Mouse (Mus musculus) megakaryocyte, embryonic 14.5 days (primary cell): ENCODE data around the gene Rsph1. TPM values are rescaled to one million over a fixed set of nuclear protein-coding genes. Genes with fewer than 3 reads are reported as not detected.

Source experiments
- H3K27me3 ChIP-seq: replicated peaks from 2 replicates; pipeline ENCODE3; 2012; ENCODE audit warnings: inconsistent platforms
- H3K36me3 ChIP-seq: replicated peaks from 2 replicates; pipeline ENCODE3; 2012; ENCODE audit warnings: low read length, inconsistent platforms, mixed read lengths
- H3K4me1 ChIP-seq: 2 replicates; pipeline ENCODE4 v1.6.1; 2012; ENCODE audit warnings: inconsistent platforms
- H3K4me3 ChIP-seq: replicated peaks from 2 replicates; pipeline ENCODE3; 2012; ENCODE audit warnings: moderate library complexity, mild to moderate bottlenecking, inconsistent platforms
- H3K9me3 ChIP-seq: 2 replicates; pipeline ENCODE4 v1.6.1; 2012; ENCODE audit warnings: inconsistent platforms
- FLI1 ChIP-seq: IDR thresholded peaks from 2 replicates; pipeline ENCODE4 v1.6.1; 2012; ENCODE audit warnings: low read length, inconsistent platforms, mixed read lengths
- GATA1 ChIP-seq: IDR thresholded peaks from 3 replicates; pipeline ENCODE4 v1.6.1; 2012; ENCODE audit warnings: mixed read lengths, low read length, inconsistent platforms, borderline replicate concordance
- polyA plus RNA-seq: library from polyadenylated mRNA; stranded (reverse); fragments of >175 nt; gene quantifications from 2 replicates; pipeline ENCODE4 v1.2.3, GENCODE M21; 2012; ENCODE audit warnings: low replicate concordance; ENCODE audit not compliant: insufficient read depth

Gene Rsph1
- polyA plus RNA-seq, 1 experiment: 0.12 TPM

DNA sequence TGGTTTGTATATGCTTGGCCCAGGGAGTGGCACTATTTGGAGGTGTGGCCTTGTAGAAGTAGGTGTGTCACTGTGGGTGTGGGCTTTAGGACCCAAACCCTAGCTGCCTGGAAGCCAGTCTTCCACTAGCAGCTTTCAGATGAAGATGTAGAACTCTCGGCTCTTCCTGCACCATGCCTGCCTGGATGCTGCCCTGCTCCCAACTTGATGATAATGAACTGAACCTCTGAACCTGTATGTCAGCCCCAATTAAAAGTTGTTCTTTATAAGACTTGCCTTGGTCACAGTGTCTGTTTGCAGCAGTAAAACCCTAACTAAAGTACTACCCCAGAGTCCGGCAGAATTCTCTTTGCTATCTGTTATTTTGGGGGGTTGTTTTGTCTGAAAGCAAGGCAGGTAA lies 7.4 kb downstream of the Rsph1 start:
- H3K9me3 ChIP-seq: peaks cover 6% of the 10 kb centered on the region; the same call in 1 of the 2 replicates
- peaks cover 45% of the 10 kb centered on the region for H3K4me1 ChIP-seq
- TF ChIP-seq GATA1: no peak

DNA sequence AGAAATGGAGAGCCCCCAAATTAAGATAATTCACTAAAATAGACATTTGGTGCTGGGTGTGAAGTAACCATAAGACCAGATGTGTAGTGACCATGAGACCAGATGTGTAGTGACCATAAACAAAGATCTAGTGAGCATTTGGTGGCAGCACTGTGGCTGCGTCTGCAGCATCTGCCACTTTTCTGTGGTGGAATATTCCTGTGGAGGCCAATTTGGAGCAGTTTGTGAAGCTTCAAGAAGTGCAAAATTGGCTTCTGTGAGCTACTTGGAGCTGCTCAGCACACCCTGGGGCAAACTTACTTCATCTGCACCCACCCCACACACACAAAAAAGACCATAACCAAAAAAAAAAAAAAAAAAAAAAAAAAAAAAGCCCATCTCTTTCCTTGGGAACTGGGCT lies 9.2 kb downstream of the Rsph1 start:
- Histone ChIP-seq H3K4me3 (no peak overlapping the region), H3K27me3 (peaks cover 13% of the 10 kb centered on the region)

More for the DNA sequence above, 7.4 kb downstream of the Rsph1 start:
- Histone ChIP-seq H3K27me3 (peaks cover 14% of the 10 kb centered on the region), H3K4me3 (no peak overlapping the region), H3K36me3 (no peaks in the 10 kb centered on the region)

DNA sequence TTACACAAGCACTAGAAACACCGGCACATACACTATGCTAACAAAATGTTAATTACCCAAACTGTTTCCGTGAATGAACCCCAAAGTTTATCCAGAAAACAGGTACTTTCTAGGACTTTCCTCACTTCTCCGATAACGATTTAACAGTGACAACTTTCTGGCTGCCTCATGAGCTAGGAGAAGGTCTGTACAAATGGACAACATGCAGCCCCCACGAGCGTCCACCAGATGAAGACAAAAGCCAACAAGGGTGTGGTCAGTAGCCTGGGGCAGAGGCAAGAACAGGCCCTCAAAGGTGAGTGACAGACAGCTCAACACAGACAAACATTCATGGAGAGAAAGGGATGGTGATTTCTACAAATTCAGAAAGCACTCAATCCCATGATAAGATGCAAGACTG lies 9.6 kb downstream of the Rsph1 start:
- Histone ChIP-seq H3K4me3 (no peak overlapping the region), H3K27me3 (peaks cover 11% of the 10 kb centered on the region), H3K36me3 (no peaks in the 10 kb centered on the region), H3K9me3 (peaks cover 6% of the 10 kb centered on the region; the same call in 1 of the 2 replicates), H3K4me1 (peaks cover 50% of the 10 kb centered on the region)
- no peak for TF ChIP-seq GATA1
- TF ChIP-seq FLI1: no peak

More for the DNA sequence above, 9.2 kb downstream of the Rsph1 start:
- peaks cover 50% of the 10 kb centered on the region for H3K4me1 ChIP-seq
- H3K9me3 ChIP-seq: peaks cover 6% of the 10 kb centered on the region; the same call in 1 of the 2 replicates
- H3K36me3 ChIP-seq: no peaks in the 10 kb centered on the region
- TF ChIP-seq GATA1 (no peak), FLI1 (no peak)

DNA sequence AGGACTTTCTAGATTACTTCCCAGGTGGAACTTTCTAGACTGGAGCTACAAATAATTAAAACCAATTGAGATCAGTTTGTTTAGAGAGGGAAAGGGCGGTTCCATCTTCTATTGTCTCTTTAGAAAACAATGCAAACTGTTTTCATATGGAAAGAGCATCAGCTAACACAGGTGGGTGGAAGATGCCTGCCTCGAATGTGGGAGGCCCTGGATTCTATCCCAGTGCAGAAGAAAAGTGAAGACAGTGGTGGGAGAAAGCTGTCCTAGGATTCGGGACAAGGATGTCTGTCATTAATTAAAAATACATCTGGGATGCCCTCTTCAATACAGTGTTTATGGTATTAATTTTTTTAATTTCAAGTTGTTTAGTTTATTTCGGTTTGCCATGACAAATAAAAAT lies 10.0 kb downstream of the Rsph1 start:
- Histone ChIP-seq H3K4me1 (peaks cover 50% of the 10 kb centered on the region), H3K36me3 (no peaks in the 10 kb centered on the region), H3K4me3 (no peak overlapping the region), H3K27me3 (peaks cover 11% of the 10 kb centered on the region), H3K9me3 (peaks cover 6% of the 10 kb centered on the region; the same call in 1 of the 2 replicates)
- no peak for TF ChIP-seq FLI1

DNA sequence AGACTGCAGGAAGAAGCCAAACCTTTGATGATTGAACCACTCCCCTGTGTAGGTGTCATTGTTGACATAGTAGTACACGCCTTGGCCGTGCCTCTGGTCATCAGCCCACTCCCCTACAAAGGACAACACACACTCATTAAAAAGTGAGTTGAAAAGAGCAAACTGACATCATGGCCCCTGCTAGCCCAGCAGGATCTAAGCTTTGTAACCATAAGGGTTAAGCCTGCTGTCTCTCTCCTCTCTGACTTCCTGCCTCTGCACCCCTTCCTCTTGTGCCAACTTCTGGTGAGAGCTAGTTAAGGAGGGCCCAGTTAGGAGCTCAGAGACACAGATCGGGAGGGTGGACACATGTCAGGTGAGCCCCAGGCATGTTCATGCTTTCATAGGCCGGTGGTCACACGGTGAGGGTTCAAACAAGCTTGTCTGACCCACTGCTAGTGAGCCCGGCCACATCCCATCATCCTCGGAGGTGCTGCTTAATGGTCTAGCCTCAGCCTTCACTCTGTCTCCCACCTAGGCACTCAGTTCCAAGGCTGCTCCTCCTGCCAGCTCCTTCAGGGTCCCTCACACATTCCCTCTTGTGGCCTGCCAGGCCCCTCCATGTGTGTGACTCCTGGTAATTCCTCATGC lies 10.7 kb downstream of the Rsph1 start:
- no peaks in the 10 kb centered on the region for H3K36me3 ChIP-seq
- TF ChIP-seq GATA1 (no peak), FLI1 (no peak)
- H3K27me3 ChIP-seq: peaks cover 11% of the 10 kb centered on the region
- H3K9me3 ChIP-seq: peaks cover 6% of the 10 kb centered on the region; the same call in 1 of the 2 replicates
- H3K4me3 ChIP-seq: no peak overlapping the region
- H3K4me1 ChIP-seq: peaks cover 49% of the 10 kb centered on the region

DNA sequence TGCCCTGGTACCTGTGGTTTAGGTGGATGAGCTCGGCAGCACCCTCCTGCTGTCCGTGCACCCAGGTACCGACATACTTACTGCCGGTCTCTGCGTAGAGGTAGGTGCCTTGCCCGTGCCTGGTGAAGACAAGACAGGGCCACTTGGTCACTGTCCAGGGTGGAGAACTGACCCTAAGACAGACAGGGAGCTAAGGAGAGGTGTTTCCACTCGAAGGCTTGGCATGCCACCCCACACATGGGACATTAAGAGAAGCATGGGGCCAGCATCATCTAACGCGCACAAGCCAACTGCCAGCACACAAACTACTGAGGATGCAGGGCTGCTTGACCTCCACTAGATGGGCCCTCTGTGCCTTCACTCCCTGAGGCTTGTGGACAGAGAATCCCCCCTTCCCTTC lies 11.4 kb downstream of the Rsph1 start:
- H3K4me3 ChIP-seq: no peak overlapping the region
- no peak for TF ChIP-seq GATA1
- TF ChIP-seq FLI1: no peak
- H3K27me3 ChIP-seq: peaks cover 11% of the 10 kb centered on the region
- peaks cover 43% of the 10 kb centered on the region for H3K4me1 ChIP-seq
- peaks cover 6% of the 10 kb centered on the region; the same call in 1 of the 2 replicates for H3K9me3 ChIP-seq
- no peaks in the 10 kb centered on the region for H3K36me3 ChIP-seq

DNA sequence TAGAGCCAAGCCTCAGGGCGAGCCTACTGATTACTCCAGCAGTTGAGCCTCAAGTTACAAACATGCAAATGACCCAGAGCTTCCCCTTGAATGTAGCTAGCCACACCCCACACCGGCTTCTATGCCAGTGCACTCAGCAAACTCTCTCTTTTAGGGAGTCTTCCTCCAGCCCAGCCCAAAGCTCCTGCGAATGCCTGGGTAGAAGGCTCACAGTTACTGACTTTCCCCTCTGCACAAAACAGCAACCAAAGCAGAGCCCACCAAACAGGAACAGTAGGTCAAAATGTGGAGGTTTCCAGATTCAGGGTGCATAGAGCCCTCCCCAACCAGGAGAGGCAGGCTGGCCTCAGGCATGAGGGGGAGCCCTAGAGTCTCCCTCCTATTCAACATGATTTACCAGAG lies 12.0 kb downstream of the Rsph1 start:
- TF ChIP-seq FLI1 (no peak), GATA1 (no peak)
- Histone ChIP-seq H3K4me3 (no peak overlapping the region), H3K9me3 (peaks cover 3% of the 10 kb centered on the region; the same call in 1 of the 2 replicates), H3K36me3 (no peaks in the 10 kb centered on the region), H3K27me3 (peaks cover 11% of the 10 kb centered on the region), H3K4me1 (peaks cover 44% of the 10 kb centered on the region)

DNA sequence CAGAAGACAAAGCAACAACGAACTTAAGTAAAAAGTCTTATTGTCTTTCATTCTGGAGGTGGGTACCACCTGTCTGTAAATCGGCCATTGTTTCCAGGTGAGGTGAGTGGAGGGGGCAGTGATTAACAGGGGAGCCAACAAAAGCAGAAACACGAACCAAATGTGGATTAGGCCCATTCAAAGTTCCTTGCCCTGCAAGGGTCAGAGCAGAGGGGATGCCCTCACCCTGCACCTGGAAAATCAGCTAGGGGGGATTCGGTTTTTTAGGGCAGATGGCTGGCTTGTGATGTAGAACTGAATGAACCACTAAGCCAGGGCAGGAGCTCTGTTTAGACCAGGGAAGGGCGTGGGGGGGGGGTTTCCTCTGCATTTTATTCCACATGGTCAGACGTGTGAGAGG lies 12.8 kb downstream of the Rsph1 start:
- Histone ChIP-seq H3K27me3 (peaks cover 9% of the 10 kb centered on the region), H3K4me1 (peaks cover 46% of the 10 kb centered on the region), H3K4me3 (no peak overlapping the region), H3K9me3 (no peaks in the 10 kb centered on the region), H3K36me3 (no peaks in the 10 kb centered on the region)
- TF ChIP-seq GATA1 (no peak), FLI1 (no peak)

DNA sequence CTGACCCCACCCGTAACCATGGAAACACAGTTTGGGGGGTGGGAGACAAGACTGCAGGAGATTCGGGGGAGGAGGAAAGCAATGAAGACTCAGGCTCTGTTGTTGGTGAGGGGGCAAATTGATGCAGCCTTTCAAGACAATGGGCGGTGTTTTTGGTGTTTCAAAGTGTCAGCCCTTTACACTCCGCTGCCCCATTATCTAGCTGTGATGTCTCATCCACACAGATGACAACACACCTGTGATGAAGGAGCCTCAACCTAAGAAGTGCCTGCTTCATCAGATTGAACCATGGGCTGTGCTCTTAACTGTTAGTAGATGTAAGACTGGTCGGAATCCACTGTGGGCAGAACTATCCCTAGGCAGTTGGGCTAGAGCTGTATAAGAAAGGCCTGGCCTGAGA lies 13.4 kb downstream of the Rsph1 start:
- no peak for TF ChIP-seq FLI1
- TF ChIP-seq GATA1: no peak
- Histone ChIP-seq H3K27me3 (peaks cover 9% of the 10 kb centered on the region), H3K9me3 (no peaks in the 10 kb centered on the region), H3K4me1 (peaks cover 42% of the 10 kb centered on the region), H3K36me3 (no peaks in the 10 kb centered on the region), H3K4me3 (no peak overlapping the region)

DNA sequence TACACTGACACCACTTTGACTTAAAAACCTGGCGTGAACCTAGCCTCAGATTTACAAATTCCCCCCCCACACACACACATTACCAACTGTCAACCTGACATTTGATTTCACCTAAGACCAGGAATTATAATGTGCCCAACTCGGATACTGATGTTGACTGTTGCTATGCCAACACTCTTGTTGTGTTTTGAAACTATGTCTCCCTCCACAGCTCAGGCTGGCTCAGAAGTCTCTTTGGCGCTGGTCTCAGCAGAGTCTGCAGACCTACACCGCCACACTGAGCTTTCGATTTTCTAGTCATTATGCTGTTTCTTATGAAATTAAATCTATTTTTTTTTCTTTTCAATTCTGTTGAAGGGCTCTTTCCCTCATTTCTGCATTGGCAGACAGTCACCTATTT lies 14.5 kb downstream of the Rsph1 start:
- Histone ChIP-seq H3K27me3 (peaks cover 7% of the 10 kb centered on the region), H3K4me1 (peaks cover 37% of the 10 kb centered on the region), H3K36me3 (peaks cover under 1% of the 10 kb centered on the region), H3K9me3 (no peaks in the 10 kb centered on the region), H3K4me3 (no peak overlapping the region)
- TF ChIP-seq FLI1: no peak
- no peak for TF ChIP-seq GATA1
